ENCODE assay signal across 25 mouse cellular contexts in genomic region chr3:132349602-132350001, GRCm38 (mm10).
DNase-seq lines count a peak whose midpoint lies in the region; ATAC-seq and TF ChIP-seq lines count a peak whose summit lies in the region.
"Had no signal": no experiment of that assay in that cellular context is flagged by ENCODE, and none has a peak within 500 bp of the region (broad histone marks: within the 10 kb centered on the region; RNA-seq: fewer than 3 reads in every experiment).

No protein-coding gene starts in this region.

- no peaks in the 10 kb centered on the region for H3K4me1 ChIP-seq in embryonic facial prominence, embryonic 13.5 days
- peaks cover 6% of the 10 kb centered on the region; the same call in 1 of the 2 replicates for H3K4me1 ChIP-seq in embryonic facial prominence, embryonic 10.5 days
- H3K4me1 ChIP-seq in hindbrain, embryonic 10.5 days (replicated peaks): no peaks in the 10 kb centered on the region
- H3K4me1 ChIP-seq: embryonic facial prominence, embryonic 15.5 days; forebrain, embryonic 10.5 days; forebrain, embryonic 12.5 days had no signal

- H3K9me3 ChIP-seq in embryonic facial prominence, embryonic 13.5 days: no peaks in the 10 kb centered on the region
- H3K9me3 ChIP-seq in embryonic facial prominence, embryonic 10.5 days: no peaks in the 10 kb centered on the region
- no peaks in the 10 kb centered on the region for H3K9me3 ChIP-seq in hindbrain, embryonic 10.5 days
- H3K9me3 ChIP-seq: embryonic facial prominence, embryonic 15.5 days; forebrain, embryonic 10.5 days; forebrain, embryonic 12.5 days had no signal

- WGBS in embryonic facial prominence, embryonic 13.5 days: 19% methylated on average over 1 of the region's 1 CpGs
- 65% methylated on average over 1 of the region's 1 CpGs for WGBS in embryonic facial prominence, embryonic 10.5 days
- 81% methylated on average over 1 of the region's 1 CpGs for WGBS in hindbrain, embryonic 10.5 days

- no peak for TF ChIP-seq CTCF in Patski (IDR thresholded peaks at IDR 0.05)

- no peak overlapping the region for H3K27ac ChIP-seq in embryonic facial prominence, embryonic 13.5 days
- H3K27ac ChIP-seq in embryonic facial prominence, embryonic 10.5 days (replicated peaks): no peak overlapping the region
- no peak overlapping the region for H3K27ac ChIP-seq in hindbrain, embryonic 10.5 days
- H3K27ac ChIP-seq: embryonic facial prominence, embryonic 15.5 days; forebrain, embryonic 10.5 days; forebrain, embryonic 12.5 days had no signal

- POLR2A ChIA-PET in Patski (lab: Charles Lee): no interaction called here

- no peak for DNase-seq in embryonic facial prominence, embryonic 10.5 days (ENCODE audit: low spot score)
- peak; percentile 90 for DNase-seq in Patski (ENCODE audit: low read depth, low spot score)
- peak; percentile 24 for DNase-seq in yolk sac, embryonic 10.5 days (ENCODE audit: low spot score)
- no peak for DNase-seq in hindbrain, embryonic 10.5 days (ENCODE audit: low spot score)
- DNase-seq in layer of hippocampus, adult 18-20 months (ENCODE audit: low spot score in 2 of 2): no peak
- DNase-seq: adrenal gland, adult 2 months; adrenal gland, postnatal 10 days; adrenal gland, postnatal 25 days; B cell, adult 2 months; cerebellum, adult 11 months; cerebellum, adult 18-20 months; cerebellum, adult 8-10 months; cerebellum, adult 9-11 months; cerebellum, postnatal 14 days; cerebellum, postnatal 36 days had no signal

- H3K36me3 ChIP-seq in embryonic facial prominence, embryonic 13.5 days: no peaks in the 10 kb centered on the region
- no peaks in the 10 kb centered on the region for H3K36me3 ChIP-seq in embryonic facial prominence, embryonic 10.5 days (replicated peaks)
- H3K36me3 ChIP-seq in hindbrain, embryonic 10.5 days: no peaks in the 10 kb centered on the region
- H3K36me3 ChIP-seq: embryonic facial prominence, embryonic 15.5 days; forebrain, embryonic 10.5 days; forebrain, embryonic 12.5 days; G1E had no signal

- ATAC-seq in embryonic facial prominence, embryonic 13.5 days (ENCODE audit: insufficient number of reproducible peaks, insufficient read depth, low FRiP score, low TSS enrichment, low read depth): 0 out of 2 replicates have a peak, but pooled peaks have one; percentile 43
- ATAC-seq in Patski: peak; percentile 100
- ATAC-seq: CD4-positive, CD25-positive, alpha-beta regulatory T cell, adult 4 months; forebrain, embryonic 14.5 days; forebrain, embryonic 16.5 days had no signal

- no peak overlapping the region for H3K9ac ChIP-seq in embryonic facial prominence, embryonic 13.5 days
- H3K9ac ChIP-seq: embryonic facial prominence, embryonic 15.5 days; forebrain, embryonic 12.5 days had no signal

- no peak overlapping the region for H3K4me2 ChIP-seq in embryonic facial prominence, embryonic 13.5 days
- H3K4me2 ChIP-seq: embryonic facial prominence, embryonic 15.5 days; forebrain, embryonic 12.5 days had no signal

- CTCF ChIA-PET in Patski (lab: Charles Lee): no interaction called here

- in situ Hi-C loops in Patski (cut with MboI; ENCODE audit: low pct_unique_long_range_greater_than_20kb): no loop called here

- no peaks in the 10 kb centered on the region for H3K27me3 ChIP-seq in embryonic facial prominence, embryonic 13.5 days
- H3K27me3 ChIP-seq in embryonic facial prominence, embryonic 10.5 days (replicated peaks; ENCODE audit: low read depth, poor library complexity, severe bottlenecking): no peaks in the 10 kb centered on the region
- H3K27me3 ChIP-seq in Patski: no peaks in the 10 kb centered on the region
- H3K27me3 ChIP-seq in hindbrain, embryonic 10.5 days (ENCODE audit: insufficient read depth, poor library complexity, severe bottlenecking): no peaks in the 10 kb centered on the region
- H3K27me3 ChIP-seq: CH12.LX; embryonic facial prominence, embryonic 15.5 days; forebrain, embryonic 12.5 days had no signal

- H3K4me3 ChIP-seq in embryonic facial prominence, embryonic 13.5 days: no peak overlapping the region
- H3K4me3 ChIP-seq in embryonic facial prominence, embryonic 10.5 days: no peak overlapping the region
- H3K4me3 ChIP-seq in hindbrain, embryonic 10.5 days: no peak overlapping the region
- H3K4me3 ChIP-seq: embryonic facial prominence, embryonic 15.5 days; erythroblast, embryonic 14.5 days; forebrain, embryonic 10.5 days; forebrain, embryonic 12.5 days had no signal

Comparison
In these comparisons a context has a peak if more than half of its experiments do, and no peak if none do; other contexts are left out.
1. DNase-seq: peak in Patski (single experiment) and yolk sac, embryonic 10.5 days (single experiment); none in embryonic facial prominence, embryonic 10.5 days (single experiment), hindbrain, embryonic 10.5 days (single experiment) and layer of hippocampus, adult 18-20 months (0 of 2).